Mouse (Mus musculus) T-helper 17 cell (primary cell): ENCODE measurements at regions not wholly inside any gene's neighbourhood (a gene's known extent, or its start where the extent isn't known, plus 50 kb on each side); places are given as distances from the start of the nearest gene placed in this dataset.

ENCODE experiments used
- in situ Hi-C, 2 experiments: fragments of 300-600 bp; cut with MboI, MseI; formaldehyde crosslinking; loops; 1 replicate in 1 of 2; 2 replicates in 1 of 2; pipeline ENCODE4 v1.15.1; 2025; ENCODE audit warnings: high pct_unique_total_duplicates in 2 of 2

DNA sequence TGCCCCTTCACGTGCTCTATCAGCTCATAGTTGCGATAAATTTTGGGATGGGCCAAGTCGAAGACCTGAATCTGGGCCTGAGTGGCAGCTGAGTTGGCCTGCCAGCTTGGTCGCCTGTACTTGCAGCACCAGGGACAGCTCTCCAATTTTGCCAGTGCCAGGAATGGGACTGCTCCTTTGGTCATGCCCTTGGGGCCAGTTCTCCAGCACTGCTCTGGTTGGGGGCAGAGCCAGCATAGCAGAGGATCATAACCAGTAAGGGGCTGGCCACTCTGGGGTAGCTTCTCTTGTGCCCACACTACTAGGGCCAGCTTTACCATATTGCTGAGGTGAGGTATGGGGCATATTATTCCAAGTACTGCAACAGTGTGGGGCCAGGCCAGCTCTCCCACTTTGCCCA is 397.0 kb upstream of the Cadm2 start:
- in situ Hi-C loops = no loop called here

DNA sequence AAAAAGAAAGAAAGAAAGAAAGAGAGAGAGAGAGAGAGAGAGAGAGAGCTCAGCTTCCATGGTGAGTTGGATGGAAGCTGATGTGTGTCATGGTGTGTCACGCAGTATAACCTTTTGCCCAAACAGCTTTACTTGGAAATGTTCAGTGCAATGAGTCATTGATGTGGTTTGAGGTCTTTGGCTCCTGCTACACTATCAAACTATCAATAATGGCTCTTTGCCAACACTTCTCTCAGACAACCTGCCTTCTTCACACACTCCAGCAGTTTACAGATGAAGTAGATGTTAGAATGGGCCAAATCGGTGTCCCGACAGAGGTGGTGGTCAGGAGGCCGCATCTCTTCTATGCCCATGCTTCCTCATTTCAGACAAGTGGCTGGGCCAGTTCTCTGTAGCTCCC is 369.0 kb upstream of the Cadm2 start:
- in situ Hi-C loops = no loop called here

DNA sequence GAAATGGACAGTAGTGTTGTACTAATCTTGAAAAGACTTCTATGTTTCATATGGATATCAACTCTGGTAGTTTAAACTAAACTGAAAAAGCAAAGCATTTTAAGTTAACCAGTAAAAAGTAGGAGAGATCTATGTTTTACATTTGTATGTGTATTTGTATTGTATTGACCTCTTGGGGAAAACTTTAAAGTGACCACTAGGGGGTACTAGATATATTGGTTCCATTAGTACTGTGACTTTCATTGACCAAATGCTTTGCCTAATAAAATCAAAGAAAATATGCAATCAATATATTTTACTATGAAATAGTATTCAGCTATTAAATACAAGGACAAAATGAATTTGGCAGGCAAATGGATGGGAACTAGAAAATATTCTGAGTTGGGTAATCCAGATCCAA is 355.9 kb upstream of the Cadm2 start:
- in situ Hi-C loops = no loop called here

DNA sequence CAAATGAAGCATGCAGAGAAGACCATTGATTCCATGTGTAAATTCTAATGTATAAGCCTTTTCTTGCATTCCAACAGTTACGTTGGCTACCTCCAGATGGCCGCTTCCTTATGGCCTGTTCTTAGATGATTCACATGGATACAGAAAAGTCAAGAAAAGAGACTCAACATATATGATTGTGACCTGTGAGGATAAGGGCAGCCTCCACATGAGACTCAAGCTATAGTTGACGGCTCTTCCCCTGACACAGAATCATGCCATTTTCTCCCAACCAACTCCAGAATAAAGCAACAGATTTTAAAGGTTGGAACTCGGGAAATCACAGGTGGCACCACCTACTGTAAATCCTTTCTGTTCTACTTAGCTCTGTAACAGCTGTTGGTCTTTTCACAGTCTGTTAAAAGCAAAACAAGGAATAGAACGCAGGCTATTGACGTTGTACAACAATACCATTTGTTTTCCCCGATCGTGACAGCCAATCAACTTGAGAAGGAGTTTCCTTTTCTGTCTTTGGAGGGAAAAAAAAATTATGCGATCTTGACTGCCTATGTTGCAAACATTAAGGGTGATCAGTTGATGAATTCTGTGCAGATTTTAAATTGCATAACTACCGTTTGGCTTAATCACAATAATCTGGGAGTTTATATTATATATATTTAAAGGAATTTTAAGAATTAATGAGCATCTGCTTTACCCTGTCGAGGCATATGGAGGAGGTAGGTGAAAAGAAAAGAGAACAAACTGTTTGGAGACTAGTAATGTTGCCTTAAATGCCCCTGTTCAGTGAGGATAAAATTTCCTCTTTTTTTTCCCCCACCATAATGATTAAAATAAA is 347.8 kb upstream of the Cadm2 start:
- in situ Hi-C loops = loop anchor here in 1 of 2 experiments (10.0 kb wide), 1 partner anchor 1096 kb away; no protein-coding TSS in a partner anchor

DNA sequence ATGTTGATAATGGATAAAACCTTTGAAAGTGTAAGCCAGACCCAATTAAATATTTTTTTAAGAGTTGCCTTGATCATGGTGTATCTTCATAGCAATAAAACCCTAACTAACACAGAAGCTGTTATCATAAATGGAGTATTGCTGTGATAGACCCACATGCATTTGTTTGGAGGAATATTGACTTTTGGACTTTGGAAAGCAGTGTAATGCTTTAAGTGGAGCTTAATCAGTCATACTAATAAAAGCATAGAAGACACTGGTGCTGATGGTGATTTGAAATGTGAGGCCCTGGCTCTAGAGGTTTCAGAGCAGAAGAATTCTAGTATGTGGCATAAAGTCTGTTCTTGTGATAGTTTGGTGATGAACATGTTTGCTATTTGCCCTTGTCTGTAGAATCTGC is 328.4 kb upstream of the Cadm2 start:
- in situ Hi-C loops = no loop called here

DNA sequence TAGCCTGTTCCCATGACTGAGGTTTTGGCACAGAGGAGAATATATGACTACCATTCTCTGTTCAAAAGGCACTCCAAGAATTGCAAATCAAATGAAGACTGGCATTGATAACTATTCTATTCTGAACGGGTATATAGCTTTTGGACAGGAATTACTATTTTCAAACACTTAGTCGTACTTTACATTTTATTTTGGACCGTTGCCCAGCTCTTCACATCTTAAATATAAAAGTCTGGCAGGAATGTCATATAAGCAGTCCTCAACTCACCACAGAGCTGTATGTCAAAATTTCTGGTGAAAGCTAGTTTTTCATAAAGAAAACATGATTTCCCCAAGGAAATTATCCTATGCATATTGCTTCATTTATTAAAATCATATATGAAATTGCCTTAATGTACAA is 323.7 kb upstream of the Cadm2 start:
- in situ Hi-C loops = no loop called here

DNA sequence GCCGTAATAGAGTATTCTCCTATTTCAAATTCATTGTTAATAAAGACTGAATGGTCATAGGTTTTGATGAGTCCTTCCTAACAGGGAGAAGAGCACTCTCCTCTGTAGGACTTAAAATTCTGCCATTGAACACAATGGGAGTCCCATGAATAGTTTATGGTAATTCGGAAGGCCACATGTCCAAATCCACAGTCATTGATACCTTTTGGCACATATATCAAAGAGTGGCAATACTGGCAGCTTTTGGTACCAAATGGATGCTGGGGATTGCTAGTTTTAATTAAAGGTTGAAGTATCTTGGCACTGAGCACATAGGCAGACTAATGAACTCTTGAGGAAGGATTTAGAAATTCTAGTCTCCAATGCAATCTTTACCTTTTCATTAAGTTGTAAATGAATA is 298.5 kb upstream of the Cadm2 start:
- in situ Hi-C loops = loop anchor here in 1 of 2 experiments (25.0 kb wide), 1 partner anchor 1857 kb away; no protein-coding TSS in a partner anchor

DNA sequence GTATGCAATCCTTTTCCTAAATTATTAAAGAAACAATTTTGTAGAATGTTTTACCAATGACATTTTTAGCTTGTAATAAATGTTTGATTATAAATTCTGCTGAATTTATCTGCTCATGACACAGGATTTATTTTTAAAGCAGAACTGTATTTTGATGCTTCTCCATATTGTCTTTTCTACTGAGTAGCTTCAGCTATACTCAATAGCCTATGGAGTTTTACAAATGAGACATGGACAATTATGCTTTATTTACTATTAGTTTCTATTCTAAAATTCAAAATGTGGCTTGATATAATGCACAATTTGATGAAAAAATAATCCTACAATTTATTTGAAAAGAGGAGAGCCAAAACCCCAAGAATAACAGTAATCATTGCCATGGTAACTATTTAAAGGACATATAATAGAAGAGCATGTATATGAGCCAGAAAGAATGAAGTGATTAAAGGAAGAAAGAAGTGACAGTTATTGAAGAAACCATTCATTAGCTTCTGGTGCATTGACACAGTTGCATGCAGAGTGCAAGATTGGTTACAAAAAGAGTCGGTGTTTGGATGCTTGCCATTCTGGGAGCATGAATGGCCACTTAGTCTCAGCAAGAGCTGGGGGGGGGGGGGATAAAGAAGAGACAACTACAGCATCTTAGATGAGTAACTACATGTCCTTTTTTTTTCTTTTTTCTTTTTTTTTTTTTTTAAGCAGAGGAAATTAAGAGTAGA is 250.8 kb upstream of the Cadm2 start:
- in situ Hi-C loops = no loop called here

DNA sequence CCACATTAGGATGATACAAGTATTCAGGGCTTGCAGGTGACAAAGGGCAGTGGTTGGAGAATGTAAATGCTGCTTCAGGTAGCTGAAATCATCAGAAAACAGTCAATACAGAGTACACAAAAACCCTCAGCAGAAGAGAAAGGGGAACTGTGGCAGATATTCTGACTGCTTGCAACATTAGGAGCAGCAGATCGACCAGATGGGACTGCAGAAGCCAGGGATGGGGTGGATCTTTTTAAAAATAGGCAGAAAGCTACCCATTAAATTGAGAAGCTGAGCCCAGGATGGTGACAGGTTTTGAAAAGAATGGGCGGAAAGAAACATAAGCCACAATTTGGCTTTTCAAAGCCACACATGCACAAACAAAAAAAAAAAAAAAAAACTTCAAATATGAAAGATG is 229.5 kb upstream of the Cadm2 start:
- in situ Hi-C loops = no loop called here

DNA sequence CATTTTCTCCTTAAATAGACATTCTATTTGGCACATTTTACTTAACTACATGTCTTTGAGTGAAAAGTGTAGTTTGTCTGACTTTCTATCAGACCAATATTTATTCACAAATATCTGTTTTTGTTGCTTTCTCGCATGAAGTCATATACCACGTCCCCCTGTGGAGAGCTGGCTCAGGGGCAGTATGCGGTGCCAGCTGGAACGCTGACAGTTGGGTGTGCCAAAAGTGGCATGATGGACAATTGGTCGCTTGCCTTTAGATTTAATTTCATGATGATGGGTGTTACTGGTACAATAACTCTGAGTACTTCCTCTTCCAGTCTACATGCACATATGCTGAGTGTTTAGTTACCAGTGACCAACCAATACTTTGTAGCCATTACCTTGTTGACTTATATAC is 223.8 kb upstream of the Cadm2 start:
- in situ Hi-C loops = no loop called here

DNA sequence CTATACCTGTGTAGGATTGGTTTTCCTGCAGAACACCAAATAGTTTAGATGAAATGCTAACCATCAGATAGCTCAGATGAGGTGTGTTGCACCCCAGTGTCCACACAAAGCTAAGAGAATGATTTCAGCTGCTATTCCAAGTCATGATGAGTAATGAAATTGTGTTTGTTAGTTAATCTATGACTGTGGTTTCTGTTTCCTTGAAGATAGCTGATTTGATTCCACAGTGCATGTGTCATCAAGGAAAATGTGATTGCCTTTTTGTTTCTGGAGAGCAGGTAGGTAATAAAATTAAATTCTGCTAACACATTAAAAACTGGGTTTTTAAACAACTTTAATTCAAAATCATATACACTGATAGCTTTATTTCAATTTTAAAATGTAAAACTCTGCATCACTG is 176.5 kb upstream of the Cadm2 start:
- in situ Hi-C loops = no loop called here

DNA sequence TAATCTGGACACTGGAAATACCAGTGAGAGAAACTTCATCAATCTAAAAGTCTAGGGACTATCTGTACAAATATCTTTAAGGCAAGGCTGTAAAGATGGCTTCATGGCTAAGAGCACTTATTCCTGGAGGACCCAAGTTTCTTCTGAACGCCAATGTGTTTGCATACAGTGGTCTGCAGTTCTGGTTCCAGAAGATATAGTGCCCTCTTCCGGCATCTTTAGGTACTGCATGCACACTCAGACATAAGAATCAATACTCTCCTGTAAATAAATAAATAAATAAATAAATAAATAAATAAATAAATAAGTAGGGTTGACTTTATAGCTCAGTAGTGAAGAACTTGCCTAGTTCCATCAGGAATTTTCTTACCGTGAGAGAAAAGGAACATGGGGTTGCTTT is 155.4 kb upstream of the Cadm2 start:
- in situ Hi-C loops = no loop called here

DNA sequence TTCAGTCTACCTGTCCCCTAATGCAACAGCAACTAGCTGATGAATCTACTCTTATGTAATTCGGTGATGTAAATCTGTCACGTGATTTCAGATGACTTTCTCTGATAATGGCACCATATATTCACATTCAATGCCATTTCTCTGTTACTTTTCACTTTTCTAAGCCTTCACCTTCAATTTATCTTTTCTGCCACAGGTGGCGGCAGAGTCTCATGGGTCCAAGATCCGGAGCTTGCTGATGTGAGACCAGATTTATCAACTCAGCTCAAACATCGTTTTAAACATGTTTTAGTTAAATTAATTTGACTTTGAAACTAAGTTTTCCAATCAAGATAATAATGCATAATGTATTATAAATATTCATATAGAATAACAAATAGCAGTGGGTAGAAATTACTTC is 148.4 kb upstream of the Cadm2 start:
- in situ Hi-C loops = loop anchor here in 1 of 2 experiments (10.0 kb wide), 1 partner anchor 56 kb away; no protein-coding TSS in a partner anchor

DNA sequence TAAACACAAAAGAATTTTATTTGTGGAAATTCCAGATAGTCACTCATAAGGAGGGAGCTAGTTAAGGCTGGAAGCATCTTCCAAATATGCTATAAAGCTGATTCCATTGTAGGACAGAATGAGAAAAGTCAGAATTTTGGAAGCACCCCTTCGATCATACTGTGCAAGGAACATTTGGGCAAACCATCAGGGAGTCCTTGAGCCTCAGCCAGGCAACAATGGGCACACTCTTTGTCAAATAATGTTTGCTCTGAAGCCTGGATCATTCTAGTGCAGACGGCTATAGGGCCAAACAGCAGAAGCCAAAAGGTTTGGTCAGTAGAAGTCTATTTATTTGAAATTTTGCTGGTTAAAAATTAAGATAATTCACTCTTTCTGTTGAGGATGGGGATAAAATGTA is 114.7 kb upstream of the Cadm2 start:
- in situ Hi-C loops = no loop called here

DNA sequence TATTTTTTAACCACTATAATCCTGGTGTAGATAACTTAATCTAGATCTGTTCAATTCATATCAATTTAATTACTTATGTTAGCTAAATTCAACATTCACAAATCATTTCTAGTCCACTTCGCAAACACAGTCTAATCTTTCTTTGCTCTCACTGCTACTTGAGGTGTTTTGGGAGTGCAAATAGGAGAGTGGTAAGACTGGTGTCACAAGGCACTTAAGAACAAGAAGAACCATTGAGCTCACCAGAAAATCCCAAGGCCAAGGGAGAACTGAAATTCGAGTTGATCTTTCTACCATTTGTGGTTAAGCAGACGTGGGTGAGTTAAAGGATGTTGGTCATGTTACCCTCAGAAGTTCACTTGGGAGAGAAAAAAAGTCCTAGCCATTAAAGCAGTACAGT is 77.9 kb upstream of the Cadm2 start:
- in situ Hi-C loops = no loop called here
